Mouse (Mus musculus) activated CD4-positive, CD25-positive, alpha-beta regulatory T cell, adult 4 months (primary cell): ENCODE measurements around the gene Dnajb8. TPM values are rescaled to one million over a fixed set of nuclear protein-coding genes. Genes with fewer than 3 reads are reported as not detected.

Experiments used
- ATAC-seq: one replicate; pipeline ENCODE4 v1.8.0; 2017
- polyA plus RNA-seq, 2 experiments: library from polyadenylated mRNA; unstranded; fragments of 100-300 nt; shearing (Covaris generic); gene quantifications; one replicate each; pipeline ENCODE4 v1.2.1; 2017

The Dnajb8 gene
- not detected for polyA plus RNA-seq

GRCm38 (mm10) chr6:88221968-88222367 is at the start of gene Dnajb8:
Gene Dnajb8 (plus strand): TSS chr6:88222268.
- ATAC-seq = no peak

GRCm38 (mm10) chr6:88174191-88174590 is 47.9 kb upstream of the Dnajb8 start:
- ATAC-seq = no peak

- ATAC-seq = no peak
Measured at GRCm38 (mm10) chr6:88174676-88175075, 47.4 kb upstream of the Dnajb8 start.

- ATAC-seq = no peak
Measured at GRCm38 (mm10) chr6:88184671-88185070, 37.4 kb upstream of the Dnajb8 start.

GRCm38 (mm10) chr6:88188148-88188547 is 33.9 kb upstream of the Dnajb8 start:
- ATAC-seq = no peak

- peak; percentile 52 for ATAC-seq
Measured at GRCm38 (mm10) chr6:88189312-88190042, 32.6 kb upstream of the Dnajb8 start.

GRCm38 (mm10) chr6:88190043-88190309 is 32.1 kb upstream of the Dnajb8 start:
- ATAC-seq = no peak

GRCm38 (mm10) chr6:88190310-88191023 is 31.6 kb upstream of the Dnajb8 start:
- no peak for ATAC-seq

GRCm38 (mm10) chr6:88191024-88191365 is 31.1 kb upstream of the Dnajb8 start:
- no peak for ATAC-seq

GRCm38 (mm10) chr6:88191411-88192070 is 30.5 kb upstream of the Dnajb8 start:
- no peak for ATAC-seq

- ATAC-seq = no peak
Measured at GRCm38 (mm10) chr6:88192756-88193155, 29.3 kb upstream of the Dnajb8 start.

GRCm38 (mm10) chr6:88193433-88194052 is 28.5 kb upstream of the Dnajb8 start, which contains the start of gene Gata2:
Gene Gata2 (plus strand): TSS chr6:88193891.
- ATAC-seq = no peak

GRCm38 (mm10) chr6:88194053-88194977 is 27.8 kb upstream of the Dnajb8 start:
- no peak for ATAC-seq

- no peak for ATAC-seq
Measured at GRCm38 (mm10) chr6:88194978-88195325, 27.1 kb upstream of the Dnajb8 start.

GRCm38 (mm10) chr6:88196054-88196732 is 25.9 kb upstream of the Dnajb8 start:
- no peak for ATAC-seq

- no peak for ATAC-seq
Measured at GRCm38 (mm10) chr6:88196733-88197312, 25.2 kb upstream of the Dnajb8 start.

GRCm38 (mm10) chr6:88197313-88198069 is 24.6 kb upstream of the Dnajb8 start:
- ATAC-seq = no peak

GRCm38 (mm10) chr6:88198070-88198940 is 23.8 kb upstream of the Dnajb8 start:
- no peak for ATAC-seq

- no peak for ATAC-seq
Measured at GRCm38 (mm10) chr6:88199001-88199717, 22.9 kb upstream of the Dnajb8 start.
